In genomic region chr10:127694636-127695035, GRCm38 (mm10) we compare ENCODE assay signal across 8 mouse cellular contexts. TPM values are rescaled to one million over a fixed set of nuclear protein-coding genes. Genes with fewer than 3 reads are reported as not detected.
DNase-seq lines count a peak whose midpoint lies in the region; ATAC-seq and TF ChIP-seq lines count a peak whose summit lies in the region.

No protein-coding gene starts in this region.

- peaks cover 60% of the 10 kb centered on the region for H3K36me3 ChIP-seq in heart, embryonic 12.5 days
- peaks cover 26% of the 10 kb centered on the region for H3K36me3 ChIP-seq in thymus, adult 2 months (ENCODE audit: control insufficient read depth, insufficient read depth, low read length)
- H3K36me3 ChIP-seq in forebrain, embryonic 16.5 days (ENCODE audit: control insufficient read depth, insufficient read depth), result peaks cover 9% of the 10 kb centered on the region; the same call in 1 of the 2 replicates

- no peak for TF ChIP-seq POLR2A in thymus, adult 2 months (IDR thresholded peaks at IDR 0.05; ENCODE audit: control insufficient read depth, extremely low read depth, insufficient read depth, low read length, poor library complexity)

- WGBS in heart, embryonic 12.5 days, result 52% methylated on average over 2 of the region's 2 CpGs
- WGBS in thymus, adult 2 months, result 75% methylated on average over 2 of the region's 2 CpGs
- WGBS in forebrain, embryonic 16.5 days, result 66% methylated on average over 2 of the region's 2 CpGs

- H3K4me3 ChIP-seq in heart, embryonic 12.5 days, result no peak overlapping the region
- H3K4me3 ChIP-seq in thymus, adult 2 months (ENCODE audit: control insufficient read depth, insufficient read depth, low read length), result no peak overlapping the region
- no peak overlapping the region for H3K4me3 ChIP-seq in forebrain, embryonic 16.5 days (replicated peaks; ENCODE audit: low read length)

- H3K4me1 ChIP-seq in heart, embryonic 12.5 days (replicated peaks), result no peaks in the 10 kb centered on the region
- no peaks in the 10 kb centered on the region for H3K4me1 ChIP-seq in thymus, adult 2 months (replicated peaks; ENCODE audit: control insufficient read depth, insufficient read depth, low read length)
- H3K4me1 ChIP-seq in forebrain, embryonic 16.5 days (replicated peaks; ENCODE audit: control insufficient read depth, insufficient read depth, low read length), result no peaks in the 10 kb centered on the region

- peak; percentile 15 for DNase-seq in heart, adult 8-10 months (ENCODE audit: low spot score)
- peak; percentile 14 for DNase-seq in thymus, adult 2 months
- DNase-seq in thymus, postnatal 4 days, result no peak
- peak; percentile 57 for DNase-seq in naive thymus-derived CD4-positive, alpha-beta T cell, adult 2 months (ENCODE audit: low read depth)
- no peak for DNase-seq in layer of hippocampus, adult 9-10 months (ENCODE audit: low spot score)
- DNase-seq in ovary, postnatal 36 days (ENCODE audit: low spot score), result no peak

- no peak for ATAC-seq in heart, embryonic 12.5 days (ENCODE audit: insufficient number of reproducible peaks, low FRiP score)
- 0 out of 2 replicates have a peak, but pooled peaks have one; percentile 28 for ATAC-seq in forebrain, embryonic 16.5 days

- H3K9ac ChIP-seq in heart, embryonic 12.5 days, result no peak overlapping the region
- H3K9ac ChIP-seq in forebrain, embryonic 16.5 days (replicated peaks; ENCODE audit: low read depth, low read length), result no peak overlapping the region

- no peaks in the 10 kb centered on the region for H3K9me3 ChIP-seq in heart, embryonic 12.5 days (replicated peaks)
- H3K9me3 ChIP-seq in forebrain, embryonic 16.5 days (ENCODE audit: control insufficient read depth, low read length), result no peaks in the 10 kb centered on the region

- TF ChIP-seq CTCF in thymus, adult 2 months (IDR thresholded peaks at IDR 0.05; ENCODE audit: borderline replicate concordance, control insufficient read depth, extremely low read depth, insufficient read depth, low read length, poor library complexity), result no peak

- H3K27ac ChIP-seq in heart, embryonic 12.5 days (ENCODE audit: poor library complexity, severe bottlenecking), result no peak overlapping the region
- no peak overlapping the region for H3K27ac ChIP-seq in thymus, adult 2 months (ENCODE audit: control insufficient read depth, insufficient read depth, low read length)
- H3K27ac ChIP-seq in forebrain, embryonic 16.5 days (ENCODE audit: low read length), result no peak overlapping the region

- H3K4me2 ChIP-seq in heart, embryonic 12.5 days, result no peak overlapping the region
- no peak overlapping the region for H3K4me2 ChIP-seq in forebrain, embryonic 16.5 days (ENCODE audit: low read length)

- no peaks in the 10 kb centered on the region for H3K27me3 ChIP-seq in heart, embryonic 12.5 days (replicated peaks)
- H3K27me3 ChIP-seq in thymus, adult 2 months (ENCODE audit: control insufficient read depth, insufficient read depth, low read length), result no peaks in the 10 kb centered on the region
- H3K27me3 ChIP-seq in forebrain, embryonic 16.5 days (replicated peaks; ENCODE audit: control insufficient read depth, insufficient read depth, low read length), result no peaks in the 10 kb centered on the region

RNA-seq across cellular contexts. Expression of gene Myo1a, which starts 10.3 kb away (rescaled TPM):
- under 1 TPM in 1 of 4 experiments, not detected in 3; 0.08 TPM for total RNA-seq in heart, adult 8-10 months (2022)
- 0.22 and 0.32 TPM in 2 replicates for polyA plus RNA-seq in heart, embryonic 12.5 days (2016; fragmentation: Nextera tagmentation; extraction: Ambion mirVana)
- 1.6 and 1.8 TPM in 2 replicates for polyA plus RNA-seq in thymus, adult 2 months (2012; rRNA removed)
- polyA plus RNA-seq in forebrain, embryonic 16.5 days (2015; fragmentation: Nextera tagmentation; extraction: Ambion mirVana), result 1.1 and 1.3 TPM in 2 replicates

RNA-seq across cellular contexts. Expression of gene Nab2, which starts 26.3 kb away (rescaled TPM):
- 10 to 100 TPM in 1 of 4 experiments, 1 to 10 TPM in 3; 5.0 to 10.3 (median 6.6) TPM for total RNA-seq in heart, adult 8-10 months (2022)
- polyA plus RNA-seq in heart, embryonic 12.5 days (2016; fragmentation: Nextera tagmentation; extraction: Ambion mirVana), result 13.4 and 13.7 TPM in 2 replicates
- 69.3 and 79.2 TPM in 2 replicates for polyA plus RNA-seq in thymus, adult 2 months (2012; rRNA removed)
- 3.9 and 4.5 TPM in 2 replicates for polyA plus RNA-seq in forebrain, embryonic 16.5 days (2015; fragmentation: Nextera tagmentation; extraction: Ambion mirVana)

RNA-seq across cellular contexts. Expression of gene Nemp1, which starts 27.9 kb away (rescaled TPM):
- total RNA-seq in heart, adult 8-10 months (2022), result 1 to 10 TPM; 3.0 to 5.1 (median 3.6) TPM
- polyA plus RNA-seq in heart, embryonic 12.5 days (2016; fragmentation: Nextera tagmentation; extraction: Ambion mirVana), result 8.9 and 9.2 TPM in 2 replicates
- 14.2 and 15.0 TPM in 2 replicates for polyA plus RNA-seq in thymus, adult 2 months (2012; rRNA removed)
- 5.7 and 7.0 TPM in 2 replicates for polyA plus RNA-seq in forebrain, embryonic 16.5 days (2015; fragmentation: Nextera tagmentation; extraction: Ambion mirVana)

RNA-seq across cellular contexts. Expression of gene Tac2, which starts 29.6 kb away (rescaled TPM):
- not detected for total RNA-seq in heart, adult 8-10 months (2022)
- polyA plus RNA-seq in heart, embryonic 12.5 days (2016; fragmentation: Nextera tagmentation; extraction: Ambion mirVana), result 4.4 and 16.9 TPM in 2 replicates
- 4.3 and 4.5 TPM in 2 replicates for polyA plus RNA-seq in thymus, adult 2 months (2012; rRNA removed)
- 6.2 and 7.6 TPM in 2 replicates for polyA plus RNA-seq in forebrain, embryonic 16.5 days (2015; fragmentation: Nextera tagmentation; extraction: Ambion mirVana)

RNA-seq across cellular contexts. Expression of gene Zbtb39, which starts 44.7 kb away (rescaled TPM):
- 1 to 10 TPM; 6.4 to 7.9 (median 7.5) TPM for total RNA-seq in heart, adult 8-10 months (2022)
- 2.5 TPM in 2 replicates for polyA plus RNA-seq in heart, embryonic 12.5 days (2016; fragmentation: Nextera tagmentation; extraction: Ambion mirVana)
- 7.4 and 8.3 TPM in 2 replicates for polyA plus RNA-seq in thymus, adult 2 months (2012; rRNA removed)
- polyA plus RNA-seq in forebrain, embryonic 16.5 days (2015; fragmentation: Nextera tagmentation; extraction: Ambion mirVana), result 3.4 and 3.5 TPM in 2 replicates

Comparison
In these comparisons a context has a peak if more than half of its experiments do, and no peak if none do; other contexts are left out.
1. DNase-seq: peak in heart, adult 8-10 months (single experiment), thymus, adult 2 months (single experiment) and naive thymus-derived CD4-positive, alpha-beta T cell, adult 2 months (single experiment); none in thymus, postnatal 4 days (single experiment), layer of hippocampus, adult 9-10 months (single experiment) and ovary, postnatal 36 days (single experiment).